Mouse (Mus musculus): Measurements from ENCODE around the gene Eif1ad.

DNA sequence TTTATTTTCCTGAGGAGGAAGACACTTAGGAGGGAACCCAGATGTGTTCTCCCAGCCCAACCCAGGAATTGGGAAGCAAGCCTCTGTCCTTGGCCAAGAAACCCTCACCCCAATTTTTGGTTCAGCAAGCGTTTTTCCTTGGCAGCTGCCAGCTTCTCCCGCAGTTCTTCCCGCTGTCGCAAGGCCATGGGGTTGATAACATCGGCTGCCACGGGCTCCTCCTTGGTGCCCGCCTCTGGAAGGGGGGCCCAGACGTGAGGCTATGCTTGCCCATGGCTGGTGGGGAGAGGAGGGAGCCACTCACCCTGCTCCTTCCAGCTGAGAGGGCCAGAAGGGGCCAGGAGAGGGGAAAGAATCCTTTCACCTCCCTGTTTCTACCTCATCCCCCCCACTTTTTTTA is 18.2 kb downstream of the Eif1ad start:
- TF ChIP-seq POLR2A (IDR thresholded peaks at IDR 0.05; ENCODE audit: borderline replicate concordance, low read depth, low read length) (no peak), CTCF (IDR thresholded peaks at IDR 0.05; ENCODE audit: low read depth, low read length) (no peak)
